ENCODE assay signal across 17 mouse cellular contexts in genomic region chr12:99923703-99924102, GRCm38 (mm10). TPM values are rescaled to one million over a fixed set of nuclear protein-coding genes. Genes with fewer than 3 reads are reported as not detected.
A peak's percentile ranks its signal among the peaks of the same experiment; 100 is the strongest.
DNase-seq lines count a peak whose midpoint lies in the region; ATAC-seq and TF ChIP-seq lines count a peak whose summit lies in the region.
"Had no signal": no experiment of that assay in that cellular context is flagged by ENCODE, and none has a peak within 500 bp of the region (broad histone marks: within the 10 kb centered on the region; RNA-seq: fewer than 3 reads in every experiment).

No protein-coding gene starts in this region.

- no peaks in the 10 kb centered on the region for H3K27me3 ChIP-seq in heart, embryonic 10.5 days (ENCODE audit: insufficient read depth, poor library complexity, severe bottlenecking)
- H3K27me3 ChIP-seq in forebrain, embryonic 15.5 days = no peaks in the 10 kb centered on the region
- no peaks in the 10 kb centered on the region for H3K27me3 ChIP-seq in hindbrain, embryonic 16.5 days (replicated peaks; ENCODE audit: control insufficient read depth, insufficient read depth, low read length)
- H3K27me3 ChIP-seq in midbrain, postnatal 0 days (ENCODE audit: insufficient read depth, low read length) = no peaks in the 10 kb centered on the region
- H3K27me3 ChIP-seq: CH12.LX had no signal

- 74% methylated on average over 5 of the region's 5 CpGs for WGBS in heart, embryonic 10.5 days
- 37% methylated on average over 5 of the region's 5 CpGs for WGBS in forebrain, embryonic 15.5 days
- WGBS in hindbrain, embryonic 16.5 days = 31% methylated on average over 5 of the region's 5 CpGs
- 31% methylated on average over 5 of the region's 5 CpGs for WGBS in midbrain, postnatal 0 days

- 0 out of 2 replicates have a peak overlapping the region, but pooled peaks have one; percentile 4 for H3K27ac ChIP-seq in heart, embryonic 10.5 days
- H3K27ac ChIP-seq in forebrain, embryonic 15.5 days (replicated peaks) = peak overlapping the region; percentile 70
- H3K27ac ChIP-seq in hindbrain, embryonic 16.5 days (ENCODE audit: low read depth, low read length) = peak overlapping the region; percentile 65
- peak overlapping the region; percentile 76 for H3K27ac ChIP-seq in midbrain, postnatal 0 days (ENCODE audit: low read depth, low read length)
- H3K27ac ChIP-seq: heart, adult 2 months had no signal

- peaks cover 17% of the 10 kb centered on the region; the same call in 1 of the 2 replicates for H3K36me3 ChIP-seq in heart, embryonic 10.5 days
- H3K36me3 ChIP-seq in forebrain, embryonic 15.5 days = peaks cover 2% of the 10 kb centered on the region; the same call in 1 of the 2 replicates
- peaks cover 6% of the 10 kb centered on the region for H3K36me3 ChIP-seq in hindbrain, embryonic 16.5 days (ENCODE audit: control insufficient read depth, insufficient read depth, low read length)
- H3K36me3 ChIP-seq in midbrain, postnatal 0 days (ENCODE audit: insufficient read depth, low read length) = peaks cover 12% of the 10 kb centered on the region

- no peaks in the 10 kb centered on the region for H3K9me3 ChIP-seq in heart, embryonic 10.5 days
- H3K9me3 ChIP-seq in forebrain, embryonic 15.5 days = no peaks in the 10 kb centered on the region
- H3K9me3 ChIP-seq in hindbrain, embryonic 16.5 days (ENCODE audit: control insufficient read depth, low read length) = no peaks in the 10 kb centered on the region
- H3K9me3 ChIP-seq in midbrain, postnatal 0 days (ENCODE audit: low read length) = no peaks in the 10 kb centered on the region

- intact Hi-C loops in gastrocnemius, postnatal 14 days (cut with DNase I; ENCODE audit: low total_unique reads) = no loop called here

- DNase-seq in heart, embryonic 10.5 days (ENCODE audit: low spot score) = no peak
- DNase-seq in heart, adult 8-10 months (ENCODE audit: low spot score) = no peak
- no peak for DNase-seq in midbrain, postnatal 0 days (ENCODE audit: low spot score)
- DNase-seq in urinary bladder, postnatal 14 days (ENCODE audit: low spot score) = no peak
- DNase-seq in gastrocnemius, postnatal 14 days = no peak
- DNase-seq in heart, adult 11 months = no peak
- DNase-seq: adrenal gland, postnatal 25 days; cerebellum, adult 9-10 months; heart, adult 2 months; heart, postnatal 4 days; kidney, adult 11 months; kidney, postnatal 10 days; lung, embryonic 14.5 days; thymus, postnatal 14 days had no signal

- H3K4me3 ChIP-seq in heart, embryonic 10.5 days = no peak overlapping the region
- no peak overlapping the region for H3K4me3 ChIP-seq in forebrain, embryonic 15.5 days
- H3K4me3 ChIP-seq in hindbrain, embryonic 16.5 days (ENCODE audit: low read length) = no peak overlapping the region
- H3K4me3 ChIP-seq in midbrain, postnatal 0 days (ENCODE audit: low read depth, low read length) = no peak overlapping the region
- H3K4me3 ChIP-seq: heart, adult 2 months had no signal

- ATAC-seq in forebrain, embryonic 15.5 days (replicated peaks) = peak; percentile 57; the same call in 1 of the 2 replicates
- peak; percentile 47; the same call in 1 of the 2 replicates for ATAC-seq in hindbrain, embryonic 16.5 days
- ATAC-seq in midbrain, postnatal 0 days (ENCODE audit: low FRiP score) = peak; percentile 50; the same call in 1 of the 2 replicates

- no peak for TF ChIP-seq CTCF in midbrain, postnatal 0 days (IDR thresholded peaks at IDR 0.05)

- no peak overlapping the region for H3K4me2 ChIP-seq in forebrain, embryonic 15.5 days (replicated peaks)
- no peak overlapping the region for H3K4me2 ChIP-seq in hindbrain, embryonic 16.5 days (ENCODE audit: low read length)
- no peak overlapping the region for H3K4me2 ChIP-seq in midbrain, postnatal 0 days (ENCODE audit: low read depth, low read length, poor library complexity, severe bottlenecking)
- H3K4me2 ChIP-seq: lung, embryonic 14.5 days had no signal

- H3K9ac ChIP-seq in forebrain, embryonic 15.5 days (replicated peaks) = no peak overlapping the region
- H3K9ac ChIP-seq in hindbrain, embryonic 16.5 days (ENCODE audit: low read depth, low read length) = no peak overlapping the region
- no peak overlapping the region for H3K9ac ChIP-seq in midbrain, postnatal 0 days (replicated peaks; ENCODE audit: low read length, poor library complexity, severe bottlenecking)
- H3K9ac ChIP-seq: lung, embryonic 14.5 days had no signal

- H3K4me1 ChIP-seq in heart, embryonic 10.5 days = peaks cover 16% of the 10 kb centered on the region; the same call in 1 of the 2 replicates
- H3K4me1 ChIP-seq in forebrain, embryonic 15.5 days = peaks cover 16% of the 10 kb centered on the region
- H3K4me1 ChIP-seq in hindbrain, embryonic 16.5 days (ENCODE audit: control insufficient read depth, insufficient read depth, low read depth, low read length) = peaks cover 10% of the 10 kb centered on the region
- no peaks in the 10 kb centered on the region for H3K4me1 ChIP-seq in midbrain, postnatal 0 days (ENCODE audit: insufficient read depth, low read length)

RNA-seq across cellular contexts. Expression of gene Tdp1, which starts 39.4 kb away (rescaled TPM):
- polyA plus RNA-seq in heart, embryonic 10.5 days (2016; fragmentation: Nextera tagmentation; extraction: Ambion mirVana) = 42.0 and 51.3 TPM in 2 replicates
- 10 to 100 TPM in 1 of 4 experiments, 1 to 10 TPM in 3; 7.5 to 11.1 (median 9.2) TPM for total RNA-seq in heart, adult 8-10 months (2022)
- 70.1 and 72.0 TPM in 2 replicates for polyA plus RNA-seq in forebrain, embryonic 15.5 days (2015; fragmentation: Nextera tagmentation; extraction: Ambion mirVana)
- polyA plus RNA-seq in hindbrain, embryonic 16.5 days (2015; fragmentation: Nextera tagmentation; extraction: Ambion mirVana) = 46.7 and 49.2 TPM in 2 replicates
- 16.1 and 19.0 TPM in 2 replicates for total RNA-seq in midbrain, postnatal 0 days (2014; rRNA removed)
- polyA plus RNA-seq in midbrain, postnatal 0 days (2015; fragmentation: Nextera tagmentation; extraction: Ambion mirVana) = 31.8 and 34.8 TPM in 2 replicates
- total RNA-seq in gastrocnemius, postnatal 14 days (2021) = 1 to 10 TPM; 4.1 to 6.5 TPM

RNA-seq across cellular contexts. Expression of gene Efcab11, which starts 39.5 kb away (rescaled TPM):
- 10.1 and 12.6 TPM in 2 replicates for polyA plus RNA-seq in heart, embryonic 10.5 days (2016; fragmentation: Nextera tagmentation; extraction: Ambion mirVana)
- total RNA-seq in heart, adult 8-10 months (2022) = under 1 TPM in 2 of 4 experiments, not detected in 2; 0.11 to 0.31 TPM
- 9.8 and 9.9 TPM in 2 replicates for polyA plus RNA-seq in forebrain, embryonic 15.5 days (2015; fragmentation: Nextera tagmentation; extraction: Ambion mirVana)
- polyA plus RNA-seq in hindbrain, embryonic 16.5 days (2015; fragmentation: Nextera tagmentation; extraction: Ambion mirVana) = 4.8 and 4.9 TPM in 2 replicates
- 2.5 and 2.9 TPM in 2 replicates for total RNA-seq in midbrain, postnatal 0 days (2014; rRNA removed)
- polyA plus RNA-seq in midbrain, postnatal 0 days (2015; fragmentation: Nextera tagmentation; extraction: Ambion mirVana) = 2.6 and 5.0 TPM in 2 replicates
- under 1 TPM; 0.66 to 0.74 TPM for total RNA-seq in gastrocnemius, postnatal 14 days (2021)

RNA-seq across cellular contexts. Expression of gene Kcnk13, which starts 40.6 kb away (rescaled TPM):
- polyA plus RNA-seq in heart, embryonic 10.5 days (2016; fragmentation: Nextera tagmentation; extraction: Ambion mirVana) = 0.05 and 0.23 TPM in 2 replicates
- under 1 TPM; 0.16 to 0.52 (median 0.34) TPM for total RNA-seq in heart, adult 8-10 months (2022)
- polyA plus RNA-seq in forebrain, embryonic 15.5 days (2015; fragmentation: Nextera tagmentation; extraction: Ambion mirVana) = 1.1 TPM in 2 replicates
- polyA plus RNA-seq in hindbrain, embryonic 16.5 days (2015; fragmentation: Nextera tagmentation; extraction: Ambion mirVana) = 1.1 and 1.5 TPM in 2 replicates
- total RNA-seq in midbrain, postnatal 0 days (2014; rRNA removed) = 1.5 and 1.9 TPM in 2 replicates
- 1.3 and 1.4 TPM in 2 replicates for polyA plus RNA-seq in midbrain, postnatal 0 days (2015; fragmentation: Nextera tagmentation; extraction: Ambion mirVana)
- 1 to 10 TPM in 1 of 2 experiments, under 1 TPM in 1; 0.95 to 1.1 TPM for total RNA-seq in gastrocnemius, postnatal 14 days (2021)

Comparison
In these comparisons a context has a peak if more than half of its experiments do, and no peak if none do; other contexts are left out.
1. H3K27ac ChIP-seq: peak in every context shown above with its lines; median percentile 76 in midbrain, postnatal 0 days; 70 in forebrain, embryonic 15.5 days; 65 in hindbrain, embryonic 16.5 days; 4 in heart, embryonic 10.5 days.